Mouse (Mus musculus): ENCODE measurements around the gene Birc7. TPM values are rescaled to one million over a fixed set of nuclear protein-coding genes. Genes with fewer than 3 reads are reported as not detected.

Gene Birc7
- not detected in 2 replicates for polyA plus RNA-seq (2012; rRNA removed)

DNA sequence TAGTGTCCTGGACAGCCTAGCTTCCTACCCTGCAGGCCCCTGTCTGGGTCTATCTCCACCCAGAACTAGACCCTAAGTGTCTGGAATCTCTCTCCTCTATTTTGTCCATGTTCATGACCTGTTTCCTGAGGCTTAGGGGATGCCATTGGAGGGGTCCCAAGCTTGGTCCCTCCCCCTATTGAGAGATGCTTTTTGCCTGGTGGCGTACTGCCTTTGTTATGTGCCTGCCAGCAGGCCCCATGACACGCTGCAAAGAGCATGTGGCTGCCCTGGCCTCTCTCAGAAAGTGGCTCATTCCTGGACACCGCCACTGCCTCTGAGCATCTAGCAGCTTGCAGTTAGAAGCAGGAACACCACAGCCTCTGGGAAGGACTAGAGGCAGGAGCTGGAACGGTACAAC is at the start of gene Birc7:
Gene Birc7, plus strand, starts transcription at position 301 of the 400 bp plus-strand sequence.

DNA sequence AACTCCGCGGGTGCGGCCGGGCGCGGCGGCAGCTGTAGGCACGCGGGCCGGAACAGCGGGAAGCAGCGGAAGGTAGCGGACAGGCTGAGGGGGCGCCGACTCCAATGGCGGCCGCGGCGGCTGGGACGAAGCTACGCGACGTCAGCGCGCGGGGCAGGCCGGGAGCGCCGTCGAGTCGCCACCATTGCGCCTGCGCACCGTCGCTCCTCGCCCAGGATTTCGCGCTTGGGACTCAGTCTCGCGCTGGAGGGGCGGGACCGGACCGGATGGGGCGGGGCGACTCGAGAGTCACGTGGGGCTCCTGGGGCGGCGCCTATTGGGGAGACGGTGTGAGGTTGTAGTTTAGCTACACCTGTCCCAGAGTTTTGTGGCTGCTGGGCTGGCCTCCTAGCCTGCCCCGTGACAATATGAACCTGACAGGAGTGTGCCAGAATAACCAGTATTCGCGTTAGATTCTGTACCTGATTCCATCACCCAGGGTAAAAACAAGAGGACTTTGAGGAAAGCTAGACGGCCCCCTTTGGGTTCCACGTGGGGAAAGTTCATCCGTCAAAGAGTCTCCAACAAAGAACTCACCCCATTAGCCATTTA is 7.9 kb upstream of the Birc7 start, which contains the start of gene Ythdf1:
Gene Ythdf1, minus strand, starts transcription at position 140 of the 591 bp plus-strand sequence.

DNA sequence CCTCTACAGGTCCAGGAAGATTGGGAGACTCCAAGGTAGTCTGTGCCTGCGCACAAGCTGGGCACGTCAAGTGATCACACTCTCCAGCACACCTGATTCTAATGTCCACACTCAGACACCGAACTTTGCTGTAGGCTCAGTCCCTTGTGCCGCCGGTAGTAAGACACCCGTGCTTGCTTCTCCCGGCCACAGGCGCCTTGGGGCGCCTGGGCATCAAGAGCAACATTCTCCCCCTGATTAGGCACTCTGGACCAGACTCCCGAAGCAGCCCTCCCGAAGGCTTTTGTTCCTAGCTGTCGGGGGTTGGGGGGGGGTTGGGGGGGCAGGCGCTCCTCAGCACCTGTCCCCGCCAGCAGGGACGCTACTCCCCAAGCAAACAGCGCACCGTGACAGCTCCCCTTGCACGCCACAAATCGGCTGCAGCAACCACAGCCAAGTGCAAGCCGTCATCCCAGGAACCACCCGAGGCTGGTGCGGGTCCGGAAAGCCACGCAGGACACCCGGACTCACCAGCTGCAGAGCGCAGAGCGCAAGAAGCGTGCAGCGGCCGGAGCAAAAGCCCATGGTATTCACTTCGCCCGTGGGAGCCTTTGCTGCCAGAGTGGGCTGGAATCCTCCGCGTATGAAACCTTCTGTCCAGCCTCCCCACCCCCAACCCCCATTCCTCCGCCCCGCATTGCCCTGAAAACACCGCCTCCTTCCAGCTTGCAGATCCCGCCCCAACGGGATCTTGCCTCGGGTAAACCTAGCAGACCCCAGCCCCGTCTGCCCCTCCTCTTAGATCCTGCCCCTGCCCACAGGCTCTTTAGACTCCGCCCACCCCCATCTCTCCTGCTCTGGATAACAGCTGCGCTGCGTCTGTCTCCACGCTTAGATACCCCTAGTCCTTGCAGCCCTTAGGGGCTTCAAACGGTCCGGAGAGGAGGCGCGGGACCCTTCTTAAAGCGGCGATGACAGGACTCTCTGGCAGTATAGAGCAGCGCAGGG is 25.5 kb downstream of the Birc7 start, which contains the start of gene Nkain4:
Gene Nkain4, minus strand, starts transcription at position 639 of the 987 bp plus-strand sequence.

DNA sequence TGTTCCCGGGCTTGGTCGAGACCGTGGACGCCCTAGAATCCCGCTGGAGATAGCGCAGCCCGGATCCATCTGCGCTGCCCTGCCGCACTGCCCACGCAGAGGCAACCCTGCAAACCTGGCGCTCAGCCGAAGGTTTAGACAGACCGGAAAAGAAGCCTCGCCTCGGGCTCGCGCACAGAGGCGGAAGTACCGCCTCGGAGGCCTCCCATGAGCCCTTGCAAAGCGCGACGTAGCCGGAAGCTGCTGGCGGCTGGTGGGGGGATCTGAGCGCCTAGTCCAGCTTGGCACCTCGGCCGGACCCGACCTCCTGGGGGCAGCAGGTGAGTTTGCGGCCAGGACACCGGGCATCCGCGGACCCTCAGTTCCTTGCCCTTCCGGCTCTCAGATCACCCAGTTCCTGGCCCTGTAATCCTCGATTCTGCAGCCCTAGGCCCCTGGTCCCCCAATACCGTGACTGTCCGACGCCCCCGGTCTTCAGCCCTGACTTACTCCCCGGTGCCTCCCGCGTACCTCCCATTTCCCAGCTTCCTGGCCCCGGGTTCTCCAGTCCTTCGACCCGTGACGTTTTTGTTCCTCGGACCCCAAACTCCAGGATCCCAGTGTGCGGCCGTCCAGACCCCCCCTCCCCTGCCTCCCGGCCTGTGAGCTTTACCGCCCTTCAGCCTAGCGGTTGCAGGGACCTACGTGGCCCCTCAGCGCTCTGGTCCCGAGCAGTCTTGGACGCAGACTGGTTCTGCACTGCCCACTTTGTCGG is 38.4 kb downstream of the Birc7 start, which contains the start of gene Arfgap1:
Gene Arfgap1, plus strand, starts transcription at position 216 of the 754 bp plus-strand sequence.

Other genes with a start within 250 kb of the Birc7 start
- gene Dido1, start 219.0 kb upstream of the Birc7 start, polyA plus RNA-seq (2012; rRNA removed): 10.5 and 11.6 TPM in 2 replicates
- 19.9 and 28.2 TPM in 2 replicates for gene Gid8, start 218.9 kb upstream of the Birc7 start, polyA plus RNA-seq (2012; rRNA removed)
- gene Slc17a9, start 203.8 kb upstream of the Birc7 start, polyA plus RNA-seq (2012; rRNA removed): 10.0 and 10.6 TPM in 2 replicates
- gene Bhlhe23, start 152.1 kb upstream of the Birc7 start, polyA plus RNA-seq (2012; rRNA removed): not detected in 2 replicates
- 24.1 and 40.5 TPM in 2 replicates for gene Ythdf1, start 8.1 kb upstream of the Birc7 start, polyA plus RNA-seq (2012; rRNA removed)
- gene Nkain4, start 25.7 kb downstream of the Birc7 start, polyA plus RNA-seq (2012; rRNA removed): 22.7 and 25.8 TPM in 2 replicates
- gene Arfgap1, start 38.2 kb downstream of the Birc7 start, polyA plus RNA-seq (2012; rRNA removed): 84.7 and 89.5 TPM in 2 replicates
- gene Col20a1, start 57.5 kb downstream of the Birc7 start, polyA plus RNA-seq (2012; rRNA removed): 6.5 and 8.9 TPM in 2 replicates
- 3.5 and 4.2 TPM in 2 replicates for gene Chrna4, start 114.5 kb downstream of the Birc7 start, polyA plus RNA-seq (2012; rRNA removed)
- 0.19 TPM in 1 of 2 replicates, not detected in the other for gene Kcnq2, start 206.3 kb downstream of the Birc7 start, polyA plus RNA-seq (2012; rRNA removed)
- 0.16 and 0.44 TPM in 2 replicates for gene Eef1a2, start 228.0 kb downstream of the Birc7 start, polyA plus RNA-seq (2012; rRNA removed)